Mouse (Mus musculus): ENCODE data around the gene Irf2. TPM values are rescaled to one million over a fixed set of nuclear protein-coding genes. Genes with fewer than 3 reads are reported as not detected.

The Irf2 gene
- total RNA-seq, 2 experiments from 2014 or later, result 35.9 to 38.7 TPM

DNA sequence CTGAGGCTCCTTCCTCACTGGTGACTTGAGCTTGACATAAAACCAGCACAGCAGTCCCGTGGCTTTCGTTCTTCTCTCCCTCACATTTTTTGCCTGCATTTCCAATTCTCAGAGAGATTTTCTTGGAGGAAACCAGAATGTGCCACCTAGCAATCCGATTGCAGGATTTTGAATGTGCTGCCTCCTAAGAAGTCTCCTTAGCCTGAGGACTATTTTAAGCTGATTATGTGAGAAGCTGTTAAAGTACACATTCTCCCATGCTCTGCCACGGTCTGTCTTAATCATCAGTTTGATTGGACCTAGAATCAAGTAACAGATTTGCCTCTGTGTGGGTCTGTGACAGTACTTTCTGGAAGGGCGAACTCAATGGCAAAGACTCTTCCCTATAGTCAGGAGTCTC is 123.0 kb downstream of the Irf2 start:
- no peak for DNase-seq
- intact Hi-C loops (cut with DNase I), result no loop called here

DNA sequence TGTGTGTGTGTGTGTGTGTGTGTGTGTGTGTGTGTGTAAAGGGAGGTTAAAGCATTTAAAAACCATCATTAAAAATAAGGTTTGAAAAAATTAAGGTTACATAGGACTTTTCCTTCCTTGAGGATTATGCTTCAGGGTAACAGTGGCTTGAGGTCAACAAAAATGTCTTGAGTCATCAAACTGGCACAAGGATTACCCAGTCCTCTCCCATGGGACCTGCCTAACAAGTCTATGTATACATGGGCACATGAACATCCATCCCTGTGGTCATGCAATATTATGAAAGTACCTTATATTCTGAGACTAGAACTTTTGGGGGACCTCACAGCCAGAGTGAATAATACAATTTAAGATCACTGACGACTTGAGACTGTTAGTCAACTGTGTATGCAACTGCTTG is 125.9 kb downstream of the Irf2 start:
- intact Hi-C loops (cut with DNase I), result no loop called here
- DNase-seq, result no peak

DNA sequence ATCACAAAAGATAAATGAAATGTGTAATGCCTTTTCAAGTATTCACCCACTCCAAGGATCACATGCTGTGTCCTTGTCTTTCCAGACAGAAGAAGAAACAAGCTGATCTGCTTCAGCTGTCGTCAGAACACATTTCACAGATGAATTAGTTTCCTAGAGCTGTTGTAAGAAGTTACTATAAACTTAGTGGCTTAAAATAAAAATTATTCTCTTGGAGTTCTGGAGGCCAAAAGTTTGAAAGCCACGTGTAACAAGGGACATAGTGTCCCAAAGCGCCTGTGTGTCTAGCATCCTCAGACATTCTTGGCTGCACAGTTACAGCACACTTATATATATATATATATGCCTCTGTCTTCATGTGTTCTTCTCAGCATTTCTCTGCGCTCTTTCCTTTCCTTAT is 127.9 kb downstream of the Irf2 start:
- no peak for DNase-seq
- intact Hi-C loops (cut with DNase I), result no loop called here

DNA sequence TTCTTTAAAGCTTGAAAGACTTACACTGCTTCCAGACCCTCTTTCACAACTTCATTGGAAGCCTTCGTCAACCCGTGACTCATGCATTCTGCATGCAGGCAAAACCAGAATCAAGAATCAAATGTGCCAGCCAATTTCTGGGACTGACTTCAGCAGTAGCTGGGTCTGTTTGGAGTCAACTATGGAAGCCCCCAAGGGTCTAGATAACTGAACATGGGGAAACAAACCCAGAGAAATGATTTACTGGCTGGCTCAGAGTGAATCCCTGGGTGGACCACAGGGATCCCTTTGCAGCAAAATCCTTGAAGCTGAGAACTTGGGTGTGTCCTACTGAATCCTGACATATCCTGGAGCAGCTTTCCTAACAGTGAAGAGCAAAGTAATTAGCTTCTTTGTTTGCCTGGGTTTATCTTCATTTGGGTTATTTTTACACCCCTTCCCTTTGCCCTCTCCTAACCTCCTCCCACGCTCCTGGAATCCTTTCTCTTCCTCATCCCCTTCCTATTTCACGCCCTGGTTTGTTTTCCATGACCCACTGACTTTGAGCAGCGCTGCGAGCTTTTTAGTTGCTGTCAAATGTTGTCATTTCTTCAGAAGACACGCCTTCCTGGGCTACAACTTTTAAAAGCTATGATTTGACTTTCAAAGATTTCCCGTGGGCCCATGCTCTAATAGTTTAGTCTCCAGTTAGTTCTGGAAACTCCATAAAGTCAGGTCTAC is 129.0 kb downstream of the Irf2 start:
- peak; percentile 58 to 61 for DNase-seq
- intact Hi-C loops (cut with DNase I), result no loop called here

DNA sequence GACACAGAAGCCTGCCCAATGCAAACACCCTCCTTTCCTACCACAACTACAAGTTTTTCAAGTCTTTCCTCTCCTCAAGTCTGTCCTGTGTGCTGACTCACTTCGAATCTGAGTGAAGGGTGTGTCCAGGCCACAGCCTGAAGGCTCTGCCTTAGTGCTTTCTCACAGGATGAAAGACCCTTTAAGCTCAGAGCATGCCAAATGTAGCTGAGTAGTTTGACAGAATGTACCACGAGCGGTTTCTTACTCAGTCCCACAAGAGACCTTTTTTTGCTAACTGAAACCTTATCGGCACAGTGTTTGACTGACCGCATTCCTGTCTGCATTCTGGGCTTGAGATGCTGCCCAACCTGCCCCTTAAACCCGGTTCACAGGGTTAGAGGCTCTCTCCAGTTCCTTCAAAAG is 130.0 kb downstream of the Irf2 start:
- DNase-seq, result no peak
- intact Hi-C loops (cut with DNase I), result no loop called here

DNA sequence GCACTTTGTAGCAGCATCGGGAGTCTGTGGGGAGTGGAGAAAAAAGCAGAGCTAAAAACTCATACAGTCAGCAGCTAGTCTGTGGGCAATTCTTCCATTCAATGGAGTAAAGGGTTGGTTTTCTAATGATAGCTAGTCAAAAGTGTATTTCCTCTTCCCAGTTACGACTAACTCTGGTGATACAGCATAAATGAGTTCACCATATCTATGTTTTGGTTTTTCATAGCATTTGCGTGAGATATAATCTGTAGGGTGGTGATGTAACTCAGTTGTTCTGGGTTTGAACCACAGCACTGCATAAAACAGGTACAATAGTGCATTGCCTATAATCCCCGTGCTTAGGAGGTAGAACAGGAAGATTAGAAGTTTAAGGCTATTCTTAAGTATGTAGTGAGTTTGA is 131.6 kb downstream of the Irf2 start:
- DNase-seq, result no peak
- intact Hi-C loops (cut with DNase I), result no loop called here

DNA sequence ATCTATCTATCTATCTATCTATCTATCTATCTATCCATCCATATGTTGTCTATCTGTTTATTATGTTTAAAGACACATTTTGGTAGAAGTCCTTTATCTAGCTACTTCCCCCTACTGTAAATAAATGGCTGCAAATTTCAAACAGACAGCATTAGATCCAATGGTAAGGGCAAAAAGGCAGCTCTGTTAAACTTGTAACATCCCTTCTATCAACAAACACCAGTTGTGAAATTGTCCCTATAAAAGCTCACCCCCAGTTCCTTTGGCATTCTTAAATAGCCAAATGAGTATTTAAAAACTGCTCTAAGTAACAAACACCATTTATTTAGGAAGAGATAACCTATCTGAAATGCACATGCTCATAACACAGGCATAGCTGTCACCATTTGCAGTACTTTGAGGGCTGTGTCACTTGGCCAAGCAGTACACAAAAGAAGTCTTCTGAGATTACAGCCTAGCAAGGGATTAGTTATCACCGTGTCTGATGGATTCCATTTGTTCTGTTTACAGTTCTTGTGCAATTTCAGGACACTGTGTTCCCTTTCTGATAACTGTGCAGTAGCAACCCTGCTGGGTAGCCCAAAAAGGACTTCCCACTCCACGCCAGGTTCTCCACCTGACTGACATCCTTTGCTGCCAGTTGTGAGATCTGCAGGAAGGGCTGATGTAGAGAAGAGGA is 136.2 kb downstream of the Irf2 start:
- DNase-seq, result peak in 1 of 2 experiments; percentile 51

DNA sequence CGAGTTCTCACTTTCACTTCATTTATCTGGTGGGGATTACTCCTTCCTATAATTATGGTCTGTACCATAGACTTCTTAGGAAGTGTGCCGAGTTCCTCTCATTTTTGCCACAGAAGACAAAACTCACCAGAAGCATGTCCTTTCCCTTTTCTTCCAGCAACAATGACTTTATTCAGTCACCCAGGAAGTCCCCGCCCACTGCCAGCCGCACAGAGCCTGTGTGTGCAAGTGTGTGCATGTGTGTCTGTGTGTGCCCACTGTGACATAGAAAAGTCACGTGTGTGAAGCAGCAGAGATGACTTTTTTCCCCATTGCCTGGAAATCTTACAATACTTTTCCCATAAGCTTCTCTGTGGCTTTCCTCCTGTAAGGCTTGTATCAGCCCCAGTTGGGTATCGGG is 141.8 kb downstream of the Irf2 start:
- intact Hi-C loops (cut with DNase I), result no loop called here

More for the DNA sequence above, 136.2 kb downstream of the Irf2 start:
- intact Hi-C loops (cut with DNase I), result no loop called here

DNA sequence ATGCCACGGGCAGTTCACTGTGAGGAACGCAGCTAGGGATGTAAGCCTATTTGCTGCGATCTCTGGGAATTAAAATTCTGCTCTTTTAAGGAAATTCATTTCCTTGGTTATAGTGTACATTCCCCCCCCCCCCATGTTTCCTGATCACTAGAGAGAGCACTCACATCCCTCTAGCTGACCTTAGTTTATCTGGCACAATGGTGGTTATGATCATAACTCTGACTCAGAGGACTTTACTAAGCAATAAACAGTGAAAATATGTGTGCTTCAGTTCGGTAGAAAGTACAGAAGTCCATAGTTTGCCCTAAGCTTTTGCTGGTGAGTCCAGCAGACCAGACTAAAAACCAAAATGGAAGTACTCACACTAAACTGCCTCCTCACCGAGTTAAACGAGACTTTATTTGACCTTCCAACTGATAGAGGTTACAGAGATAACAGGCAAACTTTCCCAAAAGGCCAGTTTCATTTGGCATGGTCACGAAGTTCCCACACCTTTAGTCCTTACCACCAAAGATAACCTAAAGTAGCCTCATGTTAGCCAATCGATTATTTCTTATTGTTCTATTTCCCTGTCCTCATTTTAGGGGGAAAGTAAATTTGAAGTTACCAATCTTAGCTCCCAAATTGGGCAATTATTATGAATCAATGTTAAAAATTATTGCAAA is 142.4 kb downstream of the Irf2 start:
- intact Hi-C loops (cut with DNase I), result no loop called here
- no peak for DNase-seq

More for the DNA sequence above, 141.8 kb downstream of the Irf2 start:
- no peak for DNase-seq

DNA sequence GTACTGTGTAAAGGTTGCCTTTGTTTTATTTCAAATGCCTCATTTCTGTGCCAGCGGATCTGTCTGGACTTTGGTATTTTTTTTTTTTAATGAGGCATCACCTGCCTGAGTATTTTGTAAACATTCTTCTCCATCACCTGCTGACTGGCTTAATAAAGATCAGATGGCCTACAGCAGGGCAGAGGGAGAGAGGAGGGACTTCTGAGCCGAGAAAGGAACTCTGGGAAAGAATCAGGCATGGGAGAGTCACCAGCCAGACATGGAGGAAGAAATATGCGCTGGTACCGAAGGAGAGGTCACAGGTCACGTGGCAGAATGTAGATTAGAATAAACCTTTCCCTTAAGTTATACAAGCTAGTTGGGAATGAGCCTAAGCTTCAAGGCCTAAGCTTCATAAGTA is 143.2 kb downstream of the Irf2 start:
- DNase-seq, result no peak
- intact Hi-C loops (cut with DNase I), result no loop called here

DNA sequence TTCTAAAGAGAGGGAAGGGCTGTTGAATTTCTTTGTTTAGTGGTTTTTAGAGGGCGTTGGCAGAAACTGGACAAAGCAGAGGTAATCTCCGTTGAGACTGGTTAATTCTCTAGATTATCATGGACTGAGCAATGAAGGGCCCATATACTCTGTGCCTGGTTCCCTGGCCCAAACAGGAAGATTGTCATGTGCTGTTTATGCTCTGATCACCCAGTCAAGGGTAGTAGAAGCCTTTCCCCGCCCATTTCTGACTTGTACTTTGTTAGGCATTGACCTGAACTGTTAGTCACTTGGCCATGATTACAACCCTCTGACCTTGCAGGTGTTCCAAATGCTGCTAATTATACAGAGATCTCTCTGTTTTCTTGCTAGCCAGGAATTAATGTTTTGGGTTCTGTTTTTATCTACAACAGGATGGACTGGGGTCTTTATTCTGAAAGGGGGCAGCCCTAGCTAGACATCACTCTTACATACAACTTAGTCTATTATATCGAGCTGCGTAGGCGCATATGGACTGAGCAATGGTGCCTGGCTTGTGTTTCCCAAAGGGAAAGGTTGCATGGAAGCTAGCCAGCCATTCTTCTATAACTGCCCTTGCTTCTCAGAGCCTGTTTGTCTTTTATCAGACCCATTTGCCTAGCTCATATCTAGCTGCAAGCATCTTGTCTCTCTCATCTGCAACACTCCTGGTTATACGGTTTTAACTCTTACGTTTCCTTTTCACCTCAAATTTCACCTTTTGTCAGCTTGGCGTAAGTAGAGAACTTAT is 143.9 kb downstream of the Irf2 start:
- no peak for DNase-seq

DNA sequence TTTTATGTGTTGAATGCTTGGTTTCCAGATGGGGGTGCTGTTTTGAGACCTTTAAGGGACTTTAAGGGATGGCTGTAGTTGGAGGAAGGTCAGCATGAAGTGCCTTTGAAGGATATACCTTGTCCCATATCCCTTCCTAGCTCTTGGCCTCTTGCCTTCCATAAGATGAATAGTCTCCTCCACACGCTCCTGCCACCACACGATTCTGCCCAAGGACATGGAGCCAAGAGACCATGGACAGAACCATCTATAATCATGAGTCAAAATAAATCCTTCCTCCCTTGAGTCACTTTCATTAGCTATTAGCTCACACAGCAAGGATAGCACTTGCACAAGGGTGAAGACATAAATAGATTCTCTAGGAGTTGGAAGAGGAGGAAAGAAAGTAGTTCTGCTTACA is 146.3 kb downstream of the Irf2 start:
- intact Hi-C loops (cut with DNase I), result no loop called here

More for the DNA sequence above, 143.9 kb downstream of the Irf2 start:
- intact Hi-C loops (cut with DNase I), result no loop called here

DNA sequence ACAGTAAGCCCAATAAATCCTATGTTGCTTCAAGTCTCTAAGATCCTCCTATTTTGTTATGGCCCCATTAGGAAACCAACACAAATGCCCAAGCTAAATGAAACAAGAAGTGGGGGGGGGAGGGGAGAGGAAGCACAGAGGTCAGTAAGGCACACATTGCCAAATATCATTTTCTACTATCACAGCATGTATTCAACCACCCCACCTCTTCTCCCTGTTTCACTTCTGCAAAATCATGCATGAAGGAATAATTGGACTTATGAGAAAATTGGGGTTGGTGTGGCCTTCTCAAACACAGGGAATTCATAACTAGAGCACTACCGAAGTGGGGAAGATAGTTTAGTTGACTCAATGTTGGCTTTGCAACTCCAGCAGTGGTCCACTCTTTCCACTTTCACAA is 146.7 kb downstream of the Irf2 start:
- no peak for DNase-seq
- intact Hi-C loops (cut with DNase I), result no loop called here

More for the DNA sequence above, 146.3 kb downstream of the Irf2 start:
- DNase-seq, result no peak

DNA sequence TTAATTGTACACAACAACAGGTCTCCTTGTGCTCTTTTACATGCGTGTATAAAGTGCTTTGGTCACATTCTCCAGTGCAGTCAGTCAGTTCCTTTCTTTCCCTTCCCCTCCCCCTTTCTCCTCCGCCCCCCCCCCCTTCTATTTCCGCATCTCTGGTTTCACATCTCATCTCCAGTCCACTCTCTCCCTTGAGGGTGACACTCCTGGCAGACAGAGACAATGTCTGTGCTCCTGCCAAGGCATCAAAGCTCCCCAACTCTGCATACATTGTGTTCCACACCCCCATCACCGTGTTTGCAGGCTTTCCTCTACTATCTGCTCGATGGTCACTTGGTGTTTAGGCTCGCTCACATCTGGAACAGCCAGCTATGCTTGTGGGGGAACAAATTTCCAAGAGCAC is 147.9 kb downstream of the Irf2 start:
- no peak for DNase-seq
- intact Hi-C loops (cut with DNase I), result no loop called here

DNA sequence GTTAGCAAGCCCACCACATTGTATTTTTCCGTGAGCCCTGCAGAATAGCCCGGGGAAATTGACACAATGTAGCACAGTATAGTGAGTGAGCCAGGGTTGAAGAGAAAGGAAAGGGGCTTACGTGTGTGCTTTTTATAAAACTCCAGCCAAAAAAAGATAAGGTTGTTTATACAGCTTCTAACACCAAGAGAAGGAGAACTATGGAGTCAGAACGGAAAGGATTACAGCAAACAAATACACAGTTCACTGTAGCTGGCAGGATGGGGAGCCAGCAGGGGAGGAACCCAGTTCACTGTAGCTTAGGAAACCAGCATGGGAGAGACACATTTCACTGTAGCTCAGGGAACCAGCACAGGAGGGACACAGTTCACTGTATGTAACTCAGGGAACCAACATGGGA is 149.0 kb downstream of the Irf2 start:
- no peak for DNase-seq
- intact Hi-C loops (cut with DNase I), result no loop called here

DNA sequence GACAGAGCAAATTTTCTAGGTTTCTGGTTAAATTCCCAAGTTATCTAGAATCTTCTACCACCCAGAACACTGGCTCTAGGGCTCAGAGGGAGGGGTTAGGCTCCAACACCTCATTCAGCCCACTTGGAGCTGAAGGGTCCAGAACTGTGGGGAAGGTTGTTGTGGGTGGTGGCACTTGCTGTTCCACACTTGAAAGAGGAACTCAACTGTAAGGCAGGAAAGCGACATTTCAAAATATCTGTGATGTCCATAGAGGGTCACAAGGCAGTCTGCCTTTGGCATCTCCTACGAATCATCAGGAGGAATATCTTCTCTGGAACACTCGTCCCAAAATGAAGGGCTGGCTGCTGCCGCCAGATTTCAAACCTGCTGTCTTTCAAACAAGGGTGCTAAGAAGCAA is 150.7 kb downstream of the Irf2 start:
- intact Hi-C loops (cut with DNase I), result no loop called here
- DNase-seq, result no peak

DNA sequence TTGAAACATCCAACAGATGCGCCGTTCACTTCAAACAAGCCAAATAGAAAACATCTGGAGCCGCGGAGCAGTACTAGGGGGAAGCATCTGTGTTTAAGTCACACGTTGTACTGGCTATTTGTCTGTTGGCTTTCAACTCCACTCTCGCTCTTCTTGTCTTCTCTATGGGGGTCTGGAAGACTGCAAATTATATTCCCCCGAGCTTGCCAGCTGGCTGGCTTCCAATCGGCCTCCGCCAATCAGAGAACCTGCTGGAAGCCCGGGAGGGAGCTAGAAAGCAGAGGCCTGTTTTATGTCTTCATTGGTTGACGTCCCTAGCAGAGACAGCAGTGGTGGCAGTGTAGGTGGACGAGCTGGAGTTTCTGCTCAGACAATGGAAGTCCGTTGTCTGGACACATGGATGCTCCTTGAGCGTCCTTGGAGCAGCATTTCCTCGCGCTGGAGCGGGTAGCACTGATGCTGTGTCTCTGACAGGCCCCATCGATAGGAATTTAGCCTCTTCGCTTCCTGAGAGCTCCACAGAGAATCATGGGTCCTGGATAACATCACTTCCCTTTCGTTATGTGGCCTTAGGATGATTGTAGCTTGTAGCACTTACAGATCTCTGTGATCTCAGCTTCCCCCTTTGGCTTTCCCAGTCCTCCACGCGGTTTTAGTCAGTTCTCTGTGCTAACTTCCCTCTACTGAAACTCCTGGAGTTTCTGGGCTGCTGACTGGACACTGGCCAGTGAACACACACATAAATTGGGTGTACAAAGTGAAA is 153.2 kb downstream of the Irf2 start:
- peak; percentile 72 to 73 for DNase-seq
- intact Hi-C loops (cut with DNase I), result no loop called here

DNA sequence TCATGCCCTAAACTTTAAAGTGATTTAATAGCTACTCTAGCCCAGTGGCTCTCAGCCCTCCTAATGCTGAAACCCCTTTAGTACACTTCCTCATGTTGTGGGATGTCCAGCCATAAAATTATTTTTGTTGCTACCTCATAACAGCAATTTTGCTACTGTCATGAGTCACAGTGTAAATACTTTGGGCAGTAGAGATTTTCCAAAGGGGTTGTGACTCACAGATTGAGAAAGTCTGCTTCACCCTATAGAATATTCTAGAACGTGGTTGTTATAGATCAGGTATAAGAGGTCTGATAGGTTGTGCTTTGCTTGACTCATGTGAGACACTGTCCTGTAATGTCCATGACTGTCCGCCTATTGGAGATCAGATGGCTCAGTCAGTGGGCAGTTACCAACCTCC is 154.9 kb downstream of the Irf2 start:
- intact Hi-C loops (cut with DNase I), result no loop called here
- no peak for DNase-seq

DNA sequence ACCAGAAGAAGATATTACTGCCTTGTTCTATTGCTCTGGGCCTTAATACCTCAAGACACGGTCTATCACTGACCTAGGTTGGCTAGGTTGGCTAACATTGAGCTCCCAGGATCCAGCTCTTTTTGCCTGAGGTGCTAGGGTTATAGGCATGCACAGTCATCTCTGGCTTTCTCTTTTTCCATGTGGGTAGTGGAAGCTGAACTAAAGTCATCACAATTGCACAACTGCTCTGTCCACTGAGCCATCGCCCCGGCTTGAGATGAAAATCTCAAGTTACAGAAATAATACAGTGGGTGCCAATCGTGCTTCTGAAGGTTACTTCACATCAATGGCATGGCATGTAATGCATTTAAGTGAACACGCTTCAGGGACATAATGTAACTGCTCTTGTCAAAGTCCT is 156.5 kb downstream of the Irf2 start:
- intact Hi-C loops (cut with DNase I), result no loop called here
- no peak for DNase-seq

DNA sequence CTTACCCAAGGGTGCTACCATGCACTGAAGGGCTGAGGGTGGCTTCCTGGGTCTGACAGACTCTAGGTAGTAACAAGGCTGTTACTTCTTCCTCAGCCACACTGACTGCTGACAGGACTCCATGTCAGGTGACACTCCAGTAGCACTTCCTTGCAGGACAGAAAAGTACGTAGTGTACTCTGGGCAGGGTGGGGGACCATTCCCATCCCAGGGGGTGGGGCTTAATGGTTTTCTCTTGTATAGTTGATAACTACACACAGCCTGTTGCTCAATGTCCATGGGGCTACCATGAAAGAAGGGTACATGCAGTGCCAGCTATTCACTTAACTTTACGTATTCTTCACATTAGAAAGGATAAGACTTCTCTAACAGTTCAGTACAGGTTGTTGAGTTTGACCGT is 157.2 kb downstream of the Irf2 start:
- no peak for DNase-seq
- intact Hi-C loops (cut with DNase I), result no loop called here

All from heart, postnatal 36 days (tissue).